9 mouse cellular contexts compared by ENCODE assay signal in genomic region chr10:110745640-110746032, GRCm38 (mm10). TPM values are rescaled to one million over a fixed set of nuclear protein-coding genes. Genes with fewer than 3 reads are reported as not detected.
DNase-seq lines count a peak whose midpoint lies in the region; ATAC-seq and TF ChIP-seq lines count a peak whose summit lies in the region.
"Had no signal": no experiment of that assay in that cellular context is flagged by ENCODE, and none has a peak within 500 bp of the region (broad histone marks: within the 10 kb centered on the region; RNA-seq: fewer than 3 reads in every experiment).

No protein-coding gene starts in this region.

- TF ChIP-seq EP300 in ES-Bruce4 (IDR thresholded peaks at IDR 0.05; ENCODE audit: insufficient read depth, low read depth, low read length): no peak

- TF ChIP-seq POLR2A in ES-Bruce4 (IDR thresholded peaks at IDR 0.05; ENCODE audit: insufficient read depth, low read length): no peak

- peak overlapping the region; percentile 89 for H3K4me2 ChIP-seq in heart, embryonic 12.5 days
- peak overlapping the region; percentile 95 for H3K4me2 ChIP-seq in forebrain, postnatal 0 days (ENCODE audit: low read depth)

- H3K9me3 ChIP-seq in heart, embryonic 12.5 days (replicated peaks): no peaks in the 10 kb centered on the region
- H3K9me3 ChIP-seq in ES-Bruce4 (replicated peaks; ENCODE audit: control insufficient read depth, insufficient read depth, low read length, poor library complexity, severe bottlenecking): no peaks in the 10 kb centered on the region
- no peaks in the 10 kb centered on the region for H3K9me3 ChIP-seq in forebrain, postnatal 0 days (ENCODE audit: low read length)

- no peaks in the 10 kb centered on the region for H3K27me3 ChIP-seq in heart, embryonic 12.5 days (replicated peaks)
- no peaks in the 10 kb centered on the region; the same call in 1 of the 2 replicates for H3K27me3 ChIP-seq in ES-Bruce4 (ENCODE audit: control insufficient read depth, insufficient read depth, low read length, poor library complexity, severe bottlenecking)
- no peaks in the 10 kb centered on the region for H3K27me3 ChIP-seq in forebrain, postnatal 0 days (ENCODE audit: insufficient read depth, low read length)

- DNase-seq in heart, adult 18-20 months: no peak
- DNase-seq in forebrain, postnatal 0 days: no peak
- DNase-seq in cerebellum, adult 8-10 months: no peak
- DNase-seq in layer of hippocampus, postnatal 36 days: no peak
- no peak for DNase-seq in spleen, postnatal 36 days (ENCODE audit: low spot score in 2 of 2)

- peak; percentile 47 for ATAC-seq in heart, embryonic 12.5 days (ENCODE audit: insufficient number of reproducible peaks, low FRiP score)
- no peak for ATAC-seq in forebrain, postnatal 0 days

- under 1% methylated on average over 23 of the region's 23 CpGs for WGBS in heart, embryonic 12.5 days
- under 1% methylated on average over 23 of the region's 23 CpGs for WGBS in forebrain, postnatal 0 days
- 1% methylated on average over 23 of the region's 23 CpGs for WGBS in macrophage (ENCODE audit: missing documents)

- H3K36me3 ChIP-seq in heart, embryonic 12.5 days: peaks cover 30% of the 10 kb centered on the region
- H3K36me3 ChIP-seq in ES-Bruce4 (ENCODE audit: control insufficient read depth, insufficient read depth, low read length, poor library complexity, severe bottlenecking) (peaks cover 24% of the 10 kb centered on the region), macrophage (ENCODE audit: inconsistent target) (no peaks in the 10 kb centered on the region)
- no peaks in the 10 kb centered on the region for H3K36me3 ChIP-seq in forebrain, postnatal 0 days (ENCODE audit: insufficient read depth)

- peaks cover 12% of the 10 kb centered on the region for H3K4me1 ChIP-seq in heart, embryonic 12.5 days (replicated peaks)
- peaks cover 3% of the 10 kb centered on the region for H3K4me1 ChIP-seq in ES-Bruce4 (ENCODE audit: control insufficient read depth, insufficient read depth, low read length)
- peaks cover 7% of the 10 kb centered on the region; the same call in 1 of the 2 replicates for H3K4me1 ChIP-seq in forebrain, postnatal 0 days (ENCODE audit: insufficient read depth)

- no peak for TF ChIP-seq CTCF in ES-Bruce4 (IDR thresholded peaks at IDR 0.05; ENCODE audit: low read depth, low read length)
- 0 out of 2 replicates have a peak, but pooled peaks have one; percentile 5 for TF ChIP-seq CTCF in forebrain, postnatal 0 days (IDR thresholded peaks at IDR 0.05; ENCODE audit: low read depth)

- H3K4me3 ChIP-seq in heart, embryonic 12.5 days: peak overlapping the region; percentile 98
- H3K4me3 ChIP-seq in ES-Bruce4 (ENCODE audit: low read depth, low read length) (peak overlapping the region; percentile 68), macrophage (ENCODE audit: inconsistent target) (peak overlapping the region; percentile 53)
- peak overlapping the region; percentile 74 for H3K4me3 ChIP-seq in forebrain, postnatal 0 days (ENCODE audit: low read depth, low read length)

- H3K27ac ChIP-seq in heart, embryonic 12.5 days (ENCODE audit: poor library complexity, severe bottlenecking): peak overlapping the region; percentile 65
- no peak overlapping the region for H3K27ac ChIP-seq in ES-Bruce4 (ENCODE audit: insufficient read depth, low read length)
- H3K27ac ChIP-seq in forebrain, postnatal 0 days (ENCODE audit: low read depth, low read length): peak overlapping the region; percentile 81
- H3K27ac ChIP-seq in macrophage: no peak overlapping the region

- no peaks in the 10 kb centered on the region for H3K79me2 ChIP-seq in macrophage (ENCODE audit: inconsistent target)

- peak overlapping the region; percentile 79 for H3K9ac ChIP-seq in heart, embryonic 12.5 days
- H3K9ac ChIP-seq in ES-Bruce4 (ENCODE audit: low read depth, poor library complexity, severe bottlenecking): peak overlapping the region; percentile 63
- H3K9ac ChIP-seq in forebrain, postnatal 0 days: peak overlapping the region; percentile 83

RNA-seq across cellular contexts. Expression of gene E2f7, which starts 0.4 kb away (rescaled TPM):
- 20.1 and 22.6 TPM in 2 replicates for polyA plus RNA-seq in heart, embryonic 12.5 days (2016; fragmentation: Nextera tagmentation; extraction: Ambion mirVana)
- total RNA-seq in heart, adult 18-20 months (2021): 1 to 10 TPM in 1 of 2 experiments, under 1 TPM in 1; 0.87 to 1.6 TPM
- polyA plus RNA-seq in ES-Bruce4 (2011; ENCODE audit: insufficient read depth, insufficient read length, low read depth, missing spikeins) (31.4 and 32.5 TPM in 2 replicates), macrophage (2018) (0.21 to 3.2 TPM (median 1.3 TPM) in 3 replicates)
- 3.2 and 3.5 TPM in 2 replicates for total RNA-seq in forebrain, postnatal 0 days (2014; rRNA removed)
- polyA plus RNA-seq in forebrain, postnatal 0 days (2015; fragmentation: Nextera tagmentation; extraction: Ambion mirVana): 2.3 and 3.4 TPM in 2 replicates
- total RNA-seq in macrophage (2018; cell fraction: chromatin; rRNA removed): 10 to 100 TPM in 1 of 26 experiments, 1 to 10 TPM in 19, under 1 TPM in 5, not detected in 1; 0.29 to 14.2 (median 1.8) TPM
- total RNA-seq in macrophage (2018; cell fraction: cytosol; rRNA removed): 1 to 10 TPM in 3 of 26 experiments, under 1 TPM in 23; 0.08 to 1.6 (median 0.51) TPM
- total RNA-seq in macrophage (2018; cell fraction: nucleus; rRNA removed): 10 to 100 TPM in 1 of 26 experiments, 1 to 10 TPM in 11, under 1 TPM in 14; 0.33 to 18.4 (median 0.83) TPM
- under 1 TPM; 0.38 to 0.90 TPM for total RNA-seq in layer of hippocampus, postnatal 36 days (2021)
- total RNA-seq: neutrophil, adult 5-6 weeks had no signal

Comparison
In these comparisons a context has a peak if more than half of its experiments do, and no peak if none do; other contexts are left out.
1. H3K27ac ChIP-seq: peak in heart, embryonic 12.5 days (single experiment) and forebrain, postnatal 0 days (single experiment); none in ES-Bruce4 (single experiment) and macrophage (single experiment).
2. Peak in every context shown above with its lines, with median percentiles within 50 percentile points of each other: H3K4me3 ChIP-seq and H3K9ac ChIP-seq.